Mouse (Mus musculus) midbrain, embryonic 15.5 days (tissue): ENCODE results near the gene Ctla2a. TPM values are rescaled to one million over a fixed set of nuclear protein-coding genes. Genes with fewer than 3 reads are reported as not detected.
"Not testable (repeated sequence)": the region's sequence is repeated elsewhere in the genome, so short reads cannot be mapped to it uniquely, and the experiment has no call there.

Experiments used
- ATAC-seq: fragments of 200-750 bp; cut with Nextera tagmentation; replicated peaks from 2 replicates; pipeline ENCODE4 v1.8.0; 2017; ENCODE audit warnings: moderate TSS enrichment
- H3K27ac ChIP-seq: fragments of 300-500 bp; sonication (generic); 2 replicates; pipeline ENCODE4 v1.5.1; 2015; ENCODE audit warnings: mild to moderate bottlenecking, inconsistent platforms
- H3K27me3 ChIP-seq: fragments of 300-500 bp; sonication (generic); replicated peaks from 2 replicates; pipeline ENCODE4 v1.6.1; 2015; ENCODE audit warnings: inconsistent platforms
- H3K36me3 ChIP-seq: fragments of 300-500 bp; sonication (generic); replicated peaks from 2 replicates; pipeline ENCODE4 v1.6.1; 2015; ENCODE audit warnings: inconsistent platforms
- H3K4me1 ChIP-seq: fragments of 300-500 bp; sonication (generic); 2 replicates; pipeline ENCODE4 v1.6.1; 2015; ENCODE audit warnings: inconsistent platforms
- H3K4me2 ChIP-seq: fragments of 300-500 bp; sonication (generic); 2 replicates; pipeline ENCODE4 v1.6.1; 2015; ENCODE audit warnings: inconsistent platforms, mild to moderate bottlenecking, moderate library complexity
- H3K4me3 ChIP-seq: fragments of 300-500 bp; sonication (generic); 2 replicates; pipeline ENCODE4 v1.5.1; 2015; ENCODE audit warnings: mild to moderate bottlenecking, inconsistent platforms
- H3K9ac ChIP-seq: fragments of 300-500 bp; sonication (generic); 2 replicates; pipeline ENCODE4 v1.6.1; 2015; ENCODE audit warnings: mild to moderate bottlenecking, inconsistent platforms
- H3K9me3 ChIP-seq: fragments of 300-500 bp; sonication (generic); 2 replicates; pipeline ENCODE4 v1.6.1; 2016; ENCODE audit warnings: inconsistent platforms
- WGBS: fragments of 180-500 bp; shearing (Covaris S2); methylation state at CpG from one replicate; pipeline ENCODE4 v1.1.7; 2015; ENCODE audit warnings: mixed read lengths; 5-methylcytosine and 5-hydroxymethylcytosine counted together
- polyA plus RNA-seq: library from polyadenylated mRNA; unstranded; fragments of >200 nt; fragmentation: Nextera tagmentation; extraction: Ambion mirVana; gene quantifications from 2 replicates; pipeline ENCODE4 v1.2.1, GENCODE M21; 2015

The Ctla2a gene
- polyA plus RNA-seq: 15.6 and 15.8 TPM in 2 replicates

DNA sequence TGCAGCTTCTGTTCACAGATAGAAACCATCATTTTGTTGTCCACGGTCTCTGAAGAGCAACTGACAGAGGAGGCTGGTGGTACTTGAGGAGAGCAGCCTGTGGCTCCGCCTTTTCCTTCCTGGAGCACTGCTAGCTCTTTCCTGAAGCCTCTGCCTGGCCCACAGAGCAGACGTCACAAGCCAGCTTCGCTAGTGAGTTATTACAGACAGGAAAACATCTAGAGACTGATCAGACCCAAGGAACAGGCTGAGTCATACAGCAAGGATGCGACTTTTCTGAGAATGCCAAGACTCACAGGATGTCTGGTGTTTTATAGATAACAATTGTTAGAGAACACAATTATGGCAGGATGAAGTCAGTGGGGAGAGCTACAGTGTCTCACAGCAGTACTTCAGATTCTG lies at the start of gene Ctla2a, which contains the start of gene Gm49391:
Gene Ctla2a (minus strand): TSS at position 126 of the 402 bp plus-strand sequence.
Gene Gm49391 (minus strand): TSS at position 72 of the 402 bp plus-strand sequence.
- no peaks in the 10 kb centered on the region for H3K36me3 ChIP-seq
- no peaks in the 10 kb centered on the region for H3K4me1 ChIP-seq
- H3K27ac ChIP-seq: no peak within 1 kb of the TSS
- ATAC-seq: no peak
- H3K4me3 ChIP-seq: no peak within 1 kb of the TSS
- H3K9ac ChIP-seq: no peak within 1 kb of the TSS
- no peaks in the 10 kb centered on the region for H3K27me3 ChIP-seq
- WGBS: 69% methylated on average over 5 of the region's 5 CpGs
- H3K9me3 ChIP-seq: no peaks in the 10 kb centered on the region
- no peak within 1 kb of the TSS for H3K4me2 ChIP-seq

DNA sequence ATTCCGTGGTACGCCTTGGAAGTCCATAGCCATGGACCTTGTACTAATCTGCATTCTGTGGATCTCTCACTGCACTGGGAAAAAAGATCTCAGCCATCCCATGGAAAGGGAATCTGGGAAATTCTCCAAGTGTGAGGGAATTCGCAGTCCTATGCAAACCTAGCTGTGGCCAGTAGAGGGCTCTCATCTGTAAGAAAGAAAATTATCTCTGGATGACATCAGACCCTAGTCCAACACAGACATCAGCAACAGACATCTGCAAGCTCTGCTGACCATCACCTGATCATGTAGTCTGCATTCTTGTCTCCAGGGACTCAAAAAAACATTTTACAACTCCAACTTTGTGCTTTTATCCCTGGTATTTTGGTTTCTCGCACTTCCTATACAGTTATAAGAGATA lies 35.9 kb upstream of the Ctla2a start:
- H3K27me3 ChIP-seq, H3K36me3 ChIP-seq, H3K4me1 ChIP-seq, H3K4me2 ChIP-seq, H3K9me3 ChIP-seq, H3K27ac ChIP-seq, ATAC-seq, H3K4me3 ChIP-seq, H3K9ac ChIP-seq: not testable (repeated sequence)
- 78% methylated on average over 4 of the region's 4 CpGs for WGBS

- not testable (repeated sequence) for H3K9me3 ChIP-seq, ATAC-seq, H3K9ac ChIP-seq, H3K4me2 ChIP-seq, H3K4me3 ChIP-seq, H3K27ac ChIP-seq, H3K36me3 ChIP-seq, H3K4me1 ChIP-seq, H3K27me3 ChIP-seq
- WGBS: 27% methylated on average over 5 of the region's 5 CpGs
Measured at GRCm38 (mm10) chr13:60963985-60964384, 27.6 kb upstream of the Ctla2a start.

DNA sequence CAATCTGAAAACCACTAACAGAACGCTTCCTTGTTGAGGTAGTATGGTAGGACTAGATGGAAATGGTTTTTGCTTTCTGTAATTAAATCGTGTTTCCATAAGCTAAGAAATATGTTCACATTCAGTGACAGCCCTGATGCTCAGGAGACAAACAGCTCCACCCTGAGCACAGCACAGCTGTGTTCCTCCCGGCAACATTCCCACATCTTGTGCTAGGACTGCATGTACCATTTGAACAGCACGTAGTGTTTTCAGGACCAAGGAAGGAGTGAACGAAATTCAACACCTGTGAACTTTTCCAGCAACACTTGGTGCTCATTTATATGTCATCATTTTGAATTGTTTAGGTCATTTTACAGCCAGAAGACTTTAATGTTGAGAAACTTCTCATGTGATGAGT lies 25.3 kb upstream of the Ctla2a start:
- Histone ChIP-seq H3K27me3 (no peaks in the 10 kb centered on the region), H3K9me3 (peaks cover 9% of the 10 kb centered on the region; the same call in 1 of the 2 replicates), H3K4me3 (no peak overlapping the region), H3K27ac (no peak overlapping the region), H3K4me1 (no peaks in the 10 kb centered on the region), H3K36me3 (no peaks in the 10 kb centered on the region), H3K9ac (no peak overlapping the region), H3K4me2 (no peak overlapping the region)
- 69% methylated on average over 5 of the region's 5 CpGs for WGBS
- ATAC-seq: no peak

GRCm38 (mm10) chr13:60941884-60942283 lies 5.5 kb upstream of the Ctla2a start, which contains the start of gene Tpbpa:
Gene Tpbpa (minus strand): TSS chr13:60941984.
- not testable (repeated sequence) for H3K9me3 ChIP-seq, H3K4me1 ChIP-seq, H3K27me3 ChIP-seq, ATAC-seq, H3K9ac ChIP-seq, H3K27ac ChIP-seq, H3K36me3 ChIP-seq, H3K4me2 ChIP-seq, H3K4me3 ChIP-seq
- WGBS: 75% methylated on average over 3 of the region's 3 CpGs

- not testable (repeated sequence) for H3K27me3 ChIP-seq, ATAC-seq, H3K4me2 ChIP-seq, H3K27ac ChIP-seq, H3K9me3 ChIP-seq, H3K4me3 ChIP-seq, H3K4me1 ChIP-seq, H3K36me3 ChIP-seq, H3K9ac ChIP-seq
- WGBS: 68% methylated on average over 2 of the region's 2 CpGs
Measured at GRCm38 (mm10) chr13:60935490-60935889, 935 bp downstream of the Ctla2a start, which contains the start of gene Gm49393. Gene Gm49393 (minus strand): TSS chr13:60935590.

GRCm38 (mm10) chr13:60904780-60905179 lies 31.6 kb downstream of the Ctla2a start, which contains the start of gene Tpbpb:
Gene Tpbpb (minus strand): TSS chr13:60904880.
- not testable (repeated sequence) for H3K27ac ChIP-seq, H3K9me3 ChIP-seq, H3K9ac ChIP-seq, H3K36me3 ChIP-seq, ATAC-seq, H3K4me3 ChIP-seq, H3K4me1 ChIP-seq, H3K27me3 ChIP-seq, H3K4me2 ChIP-seq
- 87% methylated on average over 2 of the region's 2 CpGs for WGBS

DNA sequence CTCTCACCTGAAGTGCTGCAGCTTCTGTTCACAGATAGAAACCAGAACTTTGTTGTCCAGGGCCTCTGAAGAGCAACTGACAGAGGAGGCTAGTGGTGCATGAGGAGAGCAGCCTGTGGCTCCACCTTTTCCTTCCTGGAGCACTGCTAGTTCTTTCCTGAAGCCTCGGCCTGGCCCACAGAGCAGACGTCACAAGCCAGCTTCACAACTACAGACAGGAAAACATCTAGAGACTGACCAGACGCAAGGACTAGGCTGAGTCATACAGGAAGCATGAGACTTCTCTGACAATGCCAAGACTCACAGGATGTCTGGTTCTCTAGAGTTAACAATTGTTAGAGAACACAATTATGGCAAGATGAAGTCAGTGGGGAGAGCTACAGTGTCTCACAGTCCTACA lies 39.1 kb downstream of the Ctla2a start, which contains the start of gene Ctla2b:
Gene Ctla2b (minus strand): TSS at position 120 of the 400 bp plus-strand sequence.
- H3K9me3 ChIP-seq: peaks cover 2% of the 10 kb centered on the region; the same call in 1 of the 2 replicates
- no peaks in the 10 kb centered on the region for H3K4me1 ChIP-seq
- no peaks in the 10 kb centered on the region for H3K27me3 ChIP-seq
- no peak within 1 kb of the TSS for H3K4me2 ChIP-seq
- no peak within 1 kb of the TSS for H3K27ac ChIP-seq
- 92% methylated on average over 3 of the region's 3 CpGs for WGBS
- no peak within 1 kb of the TSS for H3K4me3 ChIP-seq
- no peak for ATAC-seq
- H3K36me3 ChIP-seq: no peaks in the 10 kb centered on the region
- no peak within 1 kb of the TSS for H3K9ac ChIP-seq

- not testable (repeated sequence) for H3K27ac ChIP-seq, H3K4me1 ChIP-seq, H3K36me3 ChIP-seq, H3K4me3 ChIP-seq, H3K27me3 ChIP-seq, H3K9me3 ChIP-seq, H3K9ac ChIP-seq, H3K4me2 ChIP-seq, ATAC-seq
- WGBS: 84% methylated on average over 8 of the region's 8 CpGs
Measured at GRCm38 (mm10) chr13:60896794-60897193, 39.6 kb downstream of the Ctla2a start, which contains the start of gene Gm49392. Gene Gm49392 (minus strand): TSS chr13:60896894.

DNA sequence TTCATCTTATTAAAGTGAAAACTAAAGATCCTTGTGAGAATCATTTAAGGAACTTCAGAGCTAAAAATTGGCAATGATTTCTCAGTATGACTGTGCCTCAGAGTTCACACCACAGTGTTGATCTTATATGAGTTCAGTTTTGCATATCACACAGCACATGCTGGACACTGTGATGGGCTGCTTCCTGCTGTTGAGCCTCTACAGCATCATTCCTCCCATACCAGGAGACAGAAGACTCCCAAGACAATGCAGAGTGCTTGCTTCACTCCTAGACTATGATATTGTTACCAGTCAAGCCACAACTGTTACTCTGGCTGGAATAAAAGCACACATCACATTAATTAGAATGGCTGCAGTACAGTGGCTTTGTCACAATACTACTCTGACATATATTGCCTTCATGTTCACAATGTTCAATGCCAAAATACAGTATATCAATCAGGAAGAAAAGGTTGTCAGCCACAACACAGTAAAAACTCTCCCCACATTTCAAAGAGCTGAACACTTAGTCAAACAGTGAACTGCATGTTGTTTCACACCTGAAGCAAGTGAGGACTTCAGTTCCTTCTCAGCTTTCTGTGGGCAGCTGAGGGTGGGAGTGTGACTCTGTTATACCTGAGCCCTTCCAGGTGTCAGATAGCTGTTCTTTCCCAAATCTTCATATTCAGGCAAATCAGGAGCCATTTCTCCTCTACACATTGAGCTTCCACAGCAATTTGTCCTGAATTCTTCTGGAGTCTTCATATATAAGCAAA lies 40.8 kb downstream of the Ctla2a start:
- Histone ChIP-seq H3K9ac (no peak overlapping the region), H3K4me1 (no peaks in the 10 kb centered on the region), H3K9me3 (peaks cover 2% of the 10 kb centered on the region; the same call in 1 of the 2 replicates), H3K4me2 (no peak overlapping the region), H3K4me3 (no peak overlapping the region), H3K36me3 (no peaks in the 10 kb centered on the region), H3K27ac (no peak overlapping the region), H3K27me3 (no peaks in the 10 kb centered on the region)
- ATAC-seq: no peak

DNA sequence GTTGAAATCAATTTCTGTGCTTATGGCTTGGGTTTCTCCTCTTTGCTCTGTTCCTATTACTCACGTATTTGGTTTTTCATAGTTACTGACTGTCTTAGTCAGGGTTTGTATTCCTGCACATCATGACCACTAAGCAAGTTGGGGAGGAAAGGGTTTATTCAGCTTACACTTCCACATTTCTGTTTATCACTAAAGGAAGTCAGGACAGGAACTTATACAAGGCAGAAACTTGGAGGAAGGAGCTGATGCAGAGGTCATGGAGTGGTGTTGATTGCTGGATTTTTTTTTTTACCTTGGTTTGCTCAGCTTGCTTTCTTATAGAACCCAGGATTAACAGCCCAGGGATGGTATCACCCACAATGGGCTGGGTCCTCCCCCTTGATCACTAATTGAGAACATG lies 44.1 kb downstream of the Ctla2a start:
- Histone ChIP-seq H3K4me2 (no peak overlapping the region), H3K27me3 (no peaks in the 10 kb centered on the region), H3K4me3 (no peak overlapping the region), H3K36me3 (no peaks in the 10 kb centered on the region), H3K9ac (no peak overlapping the region), H3K27ac (no peak overlapping the region), H3K9me3 (no peaks in the 10 kb centered on the region; the same call in 1 of the 2 replicates), H3K4me1 (no peaks in the 10 kb centered on the region)
- 96% methylated on average over 1 of the region's 1 CpGs for WGBS
- no peak for ATAC-seq
